Mouse (Mus musculus) bone marrow, adult 2 months (tissue): Measurements from ENCODE around the gene Tmed6.

Experiments
- CTCF ChIP-seq: fragments of 200-500 bp; IDR thresholded peaks from 2 replicates; pipeline ENCODE4 v1.5.1; 2011; ENCODE audit warnings: low read length, control low read depth; ENCODE audit not compliant: control insufficient read depth, insufficient read depth
- POLR2A ChIP-seq: fragments of 200-500 bp; IDR thresholded peaks from 2 replicates; pipeline ENCODE4 v1.6.1; 2011; ENCODE audit warnings: low read depth, mild to moderate bottlenecking, control low read depth, low read length, borderline replicate concordance; ENCODE audit not compliant: control insufficient read depth

DNA sequence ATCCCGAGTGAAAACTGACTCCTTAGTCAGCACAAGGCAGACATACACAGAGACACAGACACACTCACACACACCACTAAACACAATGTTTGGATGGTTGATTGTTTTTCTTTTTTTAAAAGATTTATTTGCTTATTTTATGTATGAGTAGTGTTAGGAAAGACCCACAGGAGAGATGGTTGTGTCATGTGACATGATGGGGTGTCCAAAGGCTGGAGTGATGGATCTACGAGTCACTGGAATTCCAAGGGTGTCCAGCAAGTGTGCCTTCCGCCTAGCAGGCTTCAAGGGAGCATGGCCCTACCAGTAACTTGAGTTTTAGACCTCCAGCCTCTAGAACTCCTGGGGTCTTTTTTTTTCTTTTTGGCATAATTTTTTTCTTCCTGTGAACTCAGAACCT lies 36.1 kb downstream of the Tmed6 start:
- TF ChIP-seq CTCF (no peak), POLR2A (no peak)
